Mouse (Mus musculus): Measurements from ENCODE around the gene St3gal3. TPM values are rescaled to one million over a fixed set of nuclear protein-coding genes. Genes with fewer than 3 reads are reported as not detected.

The St3gal3 gene
- polyA plus RNA-seq, 1 experiment from 2014 or later, result 10.8 TPM

- Histone ChIP-seq H3K9ac (no peak overlapping the region), H3K9me3 (no peaks in the 10 kb centered on the region), H3K4me3 (no peak overlapping the region), H3K27ac (no peak overlapping the region), H3K4me1 (peaks cover 15% of the 10 kb centered on the region; the same call in 1 of the 2 replicates), H3K4me2 (replicated peaks) (no peak overlapping the region), H3K27me3 (no peaks in the 10 kb centered on the region), H3K36me3 (no peaks in the 10 kb centered on the region)
- no peak for ATAC-seq (ENCODE audit: insufficient number of reproducible peaks, insufficient read depth, low FRiP score, low TSS enrichment)
- WGBS, result 79% methylated on average over 8 of the region's 8 CpGs
Measured at GRCm38 (mm10) chr4:118043331-118044002, 91.2 kb downstream of the St3gal3 start.

DNA sequence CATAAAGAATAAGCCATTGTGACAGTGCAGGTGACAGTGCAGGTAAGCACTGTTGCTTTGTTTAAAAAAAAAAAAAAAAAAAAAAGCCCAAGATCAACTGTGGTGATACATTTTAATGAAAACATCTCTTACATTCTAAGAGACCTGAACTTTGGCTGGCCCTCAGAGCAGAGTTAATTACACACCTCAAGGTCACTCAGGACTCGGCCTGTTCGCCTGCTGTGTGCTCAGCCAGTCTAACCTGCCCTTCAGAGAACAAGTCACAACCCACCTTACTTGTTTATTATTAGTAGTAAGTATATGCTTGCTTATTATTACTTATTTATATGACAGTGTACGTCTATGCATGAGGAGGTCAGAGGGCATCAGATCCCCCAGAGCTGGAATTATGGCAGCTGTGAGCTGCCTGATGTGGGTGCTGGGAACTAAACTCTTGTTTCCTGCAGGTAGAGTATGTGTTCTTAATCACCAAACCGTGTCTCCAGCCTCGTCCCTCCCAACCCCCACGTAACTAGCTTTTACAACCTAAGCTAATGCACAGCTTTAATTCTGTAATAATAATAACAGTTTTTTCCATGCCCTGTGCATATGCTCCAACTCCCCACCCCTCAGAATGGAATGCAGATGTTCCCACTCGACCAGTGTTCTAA lies 91.9 kb downstream of the St3gal3 start:
- H3K9me3 ChIP-seq, result no peaks in the 10 kb centered on the region
- 58% methylated on average over 7 of the region's 7 CpGs for WGBS
- H3K4me2 ChIP-seq (replicated peaks), result no peak overlapping the region
- peaks cover 20% of the 10 kb centered on the region for H3K4me1 ChIP-seq
- no peak overlapping the region for H3K9ac ChIP-seq
- no peak for ATAC-seq (ENCODE audit: insufficient number of reproducible peaks, insufficient read depth, low FRiP score, low TSS enrichment)
- H3K27ac ChIP-seq, result no peak overlapping the region
- H3K4me3 ChIP-seq, result no peak overlapping the region
- no peaks in the 10 kb centered on the region for H3K27me3 ChIP-seq
- no peaks in the 10 kb centered on the region for H3K36me3 ChIP-seq

DNA sequence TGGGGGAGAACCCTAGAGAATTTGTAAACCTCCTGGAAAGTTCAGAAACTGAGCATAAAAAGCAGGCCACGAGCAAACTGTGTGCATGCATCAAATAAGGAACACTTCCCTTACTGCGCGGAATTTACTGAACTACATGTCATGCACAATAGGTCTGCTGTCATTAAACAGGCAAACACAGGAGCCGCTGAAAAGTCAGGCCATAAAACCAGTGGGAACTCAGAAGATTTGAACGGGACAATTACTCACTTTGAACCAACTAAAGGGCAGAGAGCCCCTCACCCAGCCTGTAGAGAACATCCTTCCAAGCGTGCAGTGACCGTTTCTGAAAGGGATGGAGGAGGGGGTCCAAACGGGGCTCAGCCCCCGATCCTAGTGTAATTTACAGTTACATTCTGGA lies 93.6 kb downstream of the St3gal3 start:
- Histone ChIP-seq H3K4me3 (no peak overlapping the region), H3K9me3 (no peaks in the 10 kb centered on the region), H3K4me2 (replicated peaks) (no peak overlapping the region), H3K27me3 (no peaks in the 10 kb centered on the region), H3K4me1 (peaks cover 28% of the 10 kb centered on the region), H3K27ac (no peak overlapping the region), H3K9ac (no peak overlapping the region), H3K36me3 (no peaks in the 10 kb centered on the region)
- no peak for ATAC-seq (ENCODE audit: insufficient number of reproducible peaks, insufficient read depth, low FRiP score, low TSS enrichment)
- WGBS, result 77% methylated on average over 9 of the region's 9 CpGs

DNA sequence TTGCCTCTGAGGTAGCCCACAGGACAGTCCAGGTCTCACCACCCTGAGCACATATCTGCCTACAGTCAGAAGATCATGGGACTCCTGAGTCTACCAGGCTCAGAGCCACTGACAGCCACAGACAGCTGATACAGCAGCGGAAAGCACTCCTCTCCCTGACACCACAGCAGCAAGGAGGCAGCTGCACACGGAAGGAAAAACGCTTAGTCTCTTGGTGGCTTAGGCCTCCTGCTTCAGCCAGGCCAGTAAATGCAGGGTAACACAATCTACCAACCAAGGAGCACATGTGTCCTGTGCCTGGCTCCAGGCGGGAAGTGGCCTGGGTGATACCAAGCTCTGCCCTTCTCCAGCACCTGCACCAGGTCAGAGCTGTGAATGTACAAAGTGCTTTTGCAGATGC lies 94.1 kb downstream of the St3gal3 start:
- WGBS, result 57% methylated on average over 4 of the region's 4 CpGs
- no peak; the same call in 1 of the 2 replicates for ATAC-seq (ENCODE audit: insufficient number of reproducible peaks, insufficient read depth, low FRiP score, low TSS enrichment)
- Histone ChIP-seq H3K9ac (no peak overlapping the region), H3K27ac (no peak overlapping the region), H3K4me2 (replicated peaks) (no peak overlapping the region), H3K9me3 (no peaks in the 10 kb centered on the region), H3K4me3 (no peak overlapping the region), H3K36me3 (no peaks in the 10 kb centered on the region), H3K27me3 (no peaks in the 10 kb centered on the region), H3K4me1 (peaks cover 28% of the 10 kb centered on the region)

- ATAC-seq (ENCODE audit: insufficient number of reproducible peaks, insufficient read depth, low FRiP score, low TSS enrichment), result no peak
- H3K4me1 ChIP-seq, result peaks cover 26% of the 10 kb centered on the region
- no peak overlapping the region for H3K4me3 ChIP-seq
- H3K27ac ChIP-seq, result no peak overlapping the region
- no peak overlapping the region for H3K4me2 ChIP-seq (replicated peaks)
- no peaks in the 10 kb centered on the region for H3K36me3 ChIP-seq
- WGBS, result 85% methylated on average over 5 of the region's 5 CpGs
- no peaks in the 10 kb centered on the region for H3K27me3 ChIP-seq
- no peaks in the 10 kb centered on the region for H3K9me3 ChIP-seq
- no peak overlapping the region for H3K9ac ChIP-seq
Measured at GRCm38 (mm10) chr4:118039964-118040363, 94.8 kb downstream of the St3gal3 start.

DNA sequence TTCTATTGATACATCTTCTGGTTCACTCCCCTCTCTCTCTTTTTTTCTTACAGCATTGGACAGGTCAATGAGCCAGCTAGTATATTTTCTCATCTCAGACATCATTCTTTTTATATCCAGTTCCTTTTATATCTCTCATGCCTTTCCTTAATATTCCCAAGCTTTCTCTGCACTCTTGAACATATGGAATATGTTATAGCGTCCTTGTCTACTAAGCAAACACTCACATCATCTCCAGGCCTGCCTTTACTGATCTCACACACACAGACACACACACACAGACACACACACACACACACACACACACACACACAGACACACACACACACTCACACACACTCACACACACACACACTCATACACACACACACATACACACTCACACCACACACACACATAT lies 96.7 kb downstream of the St3gal3 start:
- 63% methylated on average over 1 of the region's 1 CpGs for WGBS
- no peak overlapping the region for H3K9ac ChIP-seq
- H3K4me1 ChIP-seq, result peaks cover 16% of the 10 kb centered on the region
- H3K27me3 ChIP-seq, result no peaks in the 10 kb centered on the region
- no peak for ATAC-seq (ENCODE audit: insufficient number of reproducible peaks, insufficient read depth, low FRiP score, low TSS enrichment)
- no peaks in the 10 kb centered on the region for H3K36me3 ChIP-seq
- no peaks in the 10 kb centered on the region for H3K9me3 ChIP-seq
- H3K27ac ChIP-seq, result peak overlapping the region; percentile 36; the same call in 1 of the 2 replicates
- no peak overlapping the region for H3K4me3 ChIP-seq
- no peak overlapping the region for H3K4me2 ChIP-seq (replicated peaks)

DNA sequence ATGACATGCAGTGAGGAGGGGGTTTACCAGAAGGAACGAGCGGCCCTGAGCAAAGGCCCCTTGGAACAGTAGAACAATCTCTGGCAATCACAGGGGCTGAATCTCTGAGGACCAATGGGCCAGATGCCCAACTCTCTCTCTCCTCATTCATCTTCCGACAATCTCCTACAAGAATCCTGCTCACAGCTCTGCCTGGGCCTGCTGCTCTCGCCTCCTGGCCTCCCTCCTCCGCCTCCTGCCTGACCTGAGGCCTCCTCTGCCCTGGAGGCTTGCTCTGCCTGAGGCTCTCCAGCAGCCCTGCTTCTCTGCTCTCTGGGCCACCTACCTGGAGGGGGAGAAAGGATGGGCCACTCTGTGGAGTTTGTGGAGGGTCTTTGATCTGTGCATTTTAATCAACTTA lies 97.3 kb downstream of the St3gal3 start:
- Histone ChIP-seq H3K27me3 (no peaks in the 10 kb centered on the region), H3K36me3 (no peaks in the 10 kb centered on the region), H3K4me2 (replicated peaks) (no peak overlapping the region), H3K27ac (peak overlapping the region; percentile 69; the same call in 1 of the 2 replicates), H3K9me3 (no peaks in the 10 kb centered on the region), H3K4me3 (no peak overlapping the region), H3K9ac (no peak overlapping the region), H3K4me1 (peaks cover 13% of the 10 kb centered on the region)
- WGBS, result 56% methylated on average over 5 of the region's 5 CpGs
- ATAC-seq (ENCODE audit: insufficient number of reproducible peaks, insufficient read depth, low FRiP score, low TSS enrichment), result no peak

DNA sequence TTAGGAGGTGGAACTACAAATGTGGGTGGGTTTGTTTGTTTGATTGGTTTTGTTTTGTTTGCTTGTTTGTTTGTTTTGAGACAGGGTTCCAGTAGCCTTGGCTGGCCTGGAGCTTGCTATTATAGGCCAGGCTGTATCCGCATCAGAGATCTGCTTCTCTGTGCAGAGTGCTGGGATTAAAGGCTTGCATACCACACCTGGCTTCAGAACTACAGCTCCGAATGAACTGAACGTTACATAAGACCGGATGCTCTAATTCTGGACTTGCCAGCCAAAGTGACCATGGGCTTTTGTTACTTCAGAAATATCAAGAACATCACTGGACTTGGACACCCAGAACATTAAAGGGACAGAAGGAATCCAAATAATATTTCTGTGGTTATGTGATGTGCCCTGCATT lies 98.2 kb downstream of the St3gal3 start:
- Histone ChIP-seq H3K27ac (no peak overlapping the region), H3K36me3 (no peaks in the 10 kb centered on the region), H3K9ac (no peak overlapping the region), H3K4me3 (no peak overlapping the region), H3K4me2 (replicated peaks) (no peak overlapping the region), H3K9me3 (no peaks in the 10 kb centered on the region), H3K27me3 (no peaks in the 10 kb centered on the region), H3K4me1 (peaks cover 13% of the 10 kb centered on the region)
- whole genome bisulfite sequencing, result 83% methylated on average over 4 of the region's 4 CpGs
- ATAC-seq (ENCODE audit: insufficient number of reproducible peaks, insufficient read depth, low FRiP score, low TSS enrichment), result no peak

DNA sequence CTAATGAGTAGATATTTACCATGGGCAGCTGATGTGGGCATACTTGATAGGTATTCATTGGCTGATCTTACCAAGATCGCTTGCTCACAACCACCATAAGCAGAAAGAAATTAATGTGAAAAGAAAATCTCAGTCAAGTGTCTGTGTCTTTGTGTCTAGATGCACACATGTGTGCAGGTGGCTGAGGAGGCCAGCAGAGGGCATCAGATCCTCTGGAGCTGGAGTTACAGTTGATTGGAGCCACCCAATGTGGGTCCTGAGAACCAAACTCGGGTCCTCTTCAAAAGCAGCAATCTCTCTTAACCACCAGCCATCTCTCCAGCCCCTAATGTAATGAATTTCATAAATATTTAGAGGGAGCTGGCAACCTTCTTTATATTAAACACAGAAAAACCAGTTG lies 99.6 kb downstream of the St3gal3 start:
- H3K9me3 ChIP-seq, result no peaks in the 10 kb centered on the region
- H3K4me3 ChIP-seq, result no peak overlapping the region
- 92% methylated on average over 2 of the region's 2 CpGs for WGBS
- no peak overlapping the region for H3K4me2 ChIP-seq (replicated peaks)
- no peak overlapping the region for H3K9ac ChIP-seq
- H3K36me3 ChIP-seq, result no peaks in the 10 kb centered on the region
- peaks cover 13% of the 10 kb centered on the region for H3K4me1 ChIP-seq
- ATAC-seq (ENCODE audit: insufficient number of reproducible peaks, insufficient read depth, low FRiP score, low TSS enrichment), result no peak
- H3K27me3 ChIP-seq, result no peaks in the 10 kb centered on the region
- H3K27ac ChIP-seq, result no peak overlapping the region

- Histone ChIP-seq H3K9ac (no peak overlapping the region), H3K4me2 (replicated peaks) (no peak overlapping the region), H3K4me3 (no peak overlapping the region), H3K36me3 (no peaks in the 10 kb centered on the region), H3K27me3 (no peaks in the 10 kb centered on the region), H3K9me3 (no peaks in the 10 kb centered on the region), H3K4me1 (peaks cover 10% of the 10 kb centered on the region), H3K27ac (no peak overlapping the region)
- ATAC-seq (ENCODE audit: insufficient number of reproducible peaks, insufficient read depth, low FRiP score, low TSS enrichment), result no peak
- WGBS, result 78% methylated on average over 5 of the region's 5 CpGs
Measured at GRCm38 (mm10) chr4:118033026-118033425, 101.7 kb downstream of the St3gal3 start.

GRCm38 (mm10) chr4:118031776-118032170 lies 102.9 kb downstream of the St3gal3 start:
- H3K4me1 ChIP-seq, result no peaks in the 10 kb centered on the region
- H3K4me3 ChIP-seq, result no peak overlapping the region
- no peak overlapping the region for H3K4me2 ChIP-seq (replicated peaks)
- 83% methylated on average over 7 of the region's 7 CpGs for WGBS
- ATAC-seq (ENCODE audit: insufficient number of reproducible peaks, insufficient read depth, low FRiP score, low TSS enrichment), result no peak
- H3K36me3 ChIP-seq, result no peaks in the 10 kb centered on the region
- H3K27me3 ChIP-seq, result no peaks in the 10 kb centered on the region
- no peak overlapping the region for H3K9ac ChIP-seq
- H3K27ac ChIP-seq, result no peak overlapping the region
- no peaks in the 10 kb centered on the region for H3K9me3 ChIP-seq

- Histone ChIP-seq H3K4me3 (no peak overlapping the region), H3K27me3 (no peaks in the 10 kb centered on the region), H3K36me3 (no peaks in the 10 kb centered on the region), H3K27ac (no peak overlapping the region), H3K4me2 (replicated peaks) (no peak overlapping the region), H3K9ac (no peak overlapping the region), H3K4me1 (no peaks in the 10 kb centered on the region), H3K9me3 (no peaks in the 10 kb centered on the region)
- ATAC-seq (ENCODE audit: insufficient number of reproducible peaks, insufficient read depth, low FRiP score, low TSS enrichment), result no peak
- 70% methylated on average over 6 of the region's 6 CpGs for WGBS
Measured at GRCm38 (mm10) chr4:118031132-118031775, 103.5 kb downstream of the St3gal3 start.

Measured in embryonic facial prominence, embryonic 12.5 days (tissue).